Mouse (Mus musculus): ENCODE data around the gene Pnpla1. TPM values are rescaled to one million over a fixed set of nuclear protein-coding genes. Genes with fewer than 3 reads are reported as not detected.

Pnpla1 gene
- total RNA-seq (2023): not detected

DNA sequence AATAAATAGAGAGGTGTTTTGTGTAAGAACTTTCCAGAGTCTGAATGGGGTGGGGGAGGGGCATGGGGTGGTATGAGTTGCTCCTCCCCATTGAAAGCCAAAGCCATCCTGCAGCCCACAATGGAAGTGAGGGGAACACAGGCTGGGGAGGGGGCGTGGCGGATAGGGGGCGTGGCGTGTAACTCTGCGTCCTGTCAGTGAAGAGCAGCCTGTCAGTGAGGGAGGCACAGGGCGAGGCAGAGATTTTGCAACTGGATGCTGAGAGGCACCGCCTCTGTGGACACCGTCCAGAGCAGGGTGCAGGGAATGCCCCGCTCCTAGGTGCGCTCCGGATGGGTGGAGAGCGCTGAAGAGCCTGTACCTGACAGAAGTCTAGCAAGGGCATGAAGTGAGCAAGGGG is at the start of gene Pnpla1:
Pnpla1 (plus strand) TSS at position 207 of the 400 bp plus-strand sequence.

DNA sequence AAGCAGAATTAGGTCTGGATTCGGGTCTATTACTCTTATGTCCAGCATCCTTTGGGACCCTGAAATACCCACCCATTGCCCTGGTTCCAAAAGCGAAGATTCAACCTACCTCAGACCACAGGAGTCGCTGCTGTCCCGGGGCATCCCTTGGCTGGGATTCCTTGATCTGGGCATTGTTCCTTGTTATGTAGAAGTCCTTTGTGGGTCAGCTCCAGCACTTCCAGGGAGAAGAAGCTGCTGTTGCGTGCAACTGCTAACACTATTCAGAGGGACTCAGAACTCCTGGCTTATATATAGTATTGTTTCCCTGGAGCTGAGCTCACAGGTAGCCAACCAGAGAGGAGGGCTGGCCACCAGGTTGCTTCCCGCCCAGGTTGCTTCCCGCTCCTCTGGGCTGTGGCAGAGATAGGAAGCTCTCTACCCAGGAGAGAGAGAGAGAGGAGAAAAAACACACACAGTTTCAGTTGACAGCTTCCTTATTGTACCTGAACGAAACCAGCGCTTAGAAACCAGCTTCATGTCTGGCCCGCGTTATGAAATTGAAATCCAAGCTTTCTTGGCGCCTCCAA is 56.9 kb downstream of the Pnpla1 start, which contains the start of gene 4930539E08Rik:
4930539E08Rik (minus strand) TSS at position 265 of the 569 bp plus-strand sequence.

Other genes starting within 250 kb of the Pnpla1 start
- gene Srpk1, start 235.7 kb upstream of the Pnpla1 start, total RNA-seq (2023): 100 to 1,000 TPM; 341 to 367 TPM
- gene Slc26a8, start 168.2 kb upstream of the Pnpla1 start, total RNA-seq (2023): 1 to 10 TPM in 1 of 2 experiments, under 1 TPM in 1; 0.56 to 2.4 TPM
- gene Mapk14, start 167.1 kb upstream of the Pnpla1 start, total RNA-seq (2023): 100 to 1,000 TPM; 109 to 117 TPM
- 10 to 100 TPM; 12.6 to 14.1 TPM for gene AC170998.1, start 132.3 kb upstream of the Pnpla1 start, total RNA-seq (2023)
- gene Mapk13, start 89.1 kb upstream of the Pnpla1 start, total RNA-seq (2023): 1 to 10 TPM; 1.6 to 2.3 TPM
- gene Brpf3, start 57.3 kb upstream of the Pnpla1 start, total RNA-seq (2023): 10 to 100 TPM; 49.1 to 51.3 TPM
- gene 4930539E08Rik, start 56.9 kb downstream of the Pnpla1 start, total RNA-seq (2023): 1 to 10 TPM in 1 of 2 experiments, under 1 TPM in 1; 0.84 to 1.8 TPM
- gene Pxt1, start 85.4 kb downstream of the Pnpla1 start, total RNA-seq (2023): not detected
- gene Kctd20, start 93.5 kb downstream of the Pnpla1 start, total RNA-seq (2023): 10 to 100 TPM; 53.2 to 66.8 TPM
- 100 to 1,000 TPM; 488 to 500 TPM for gene Stk38, start 149.6 kb downstream of the Pnpla1 start, total RNA-seq (2023)
- gene Srsf3, start 174.2 kb downstream of the Pnpla1 start, total RNA-seq (2023): 100 to 1,000 TPM; 451 to 471 TPM
- 1 to 10 TPM; 1.8 to 3.6 TPM for gene Cdkn1a, start 232.6 kb downstream of the Pnpla1 start, total RNA-seq (2023)